Mouse (Mus musculus): Measurements from ENCODE around the gene Nrap.
"Not testable (repeated sequence)": the region's sequence is repeated elsewhere in the genome, so short reads cannot be mapped to it uniquely, and the experiment has no call there.

Nrap gene

GRCm38 (mm10) chr19:56389879-56390278 is at the start of gene Nrap:
Nrap (minus strand) TSS chr19:56390037.
- DNase-seq (ENCODE audit: low spot score in 2 of 2), result no peak

GRCm38 (mm10) chr19:56439072-56439434 is 49.2 kb upstream of the Nrap start:
- no peak for DNase-seq (ENCODE audit: low spot score in 2 of 2)

GRCm38 (mm10) chr19:56438357-56439071 is 48.7 kb upstream of the Nrap start:
- DNase-seq (ENCODE audit: low spot score in 2 of 2), result no peak

GRCm38 (mm10) chr19:56436380-56436779 is 46.5 kb upstream of the Nrap start:
- DNase-seq (ENCODE audit: low spot score in 2 of 2), result no peak

GRCm38 (mm10) chr19:56433581-56433980 is 43.7 kb upstream of the Nrap start:
- DNase-seq (ENCODE audit: low spot score in 2 of 2), result no peak

- no peak for DNase-seq (ENCODE audit: low spot score in 2 of 2)
Observed at GRCm38 (mm10) chr19:56432706-56433105, 42.9 kb upstream of the Nrap start.

GRCm38 (mm10) chr19:56430369-56430768 is 40.5 kb upstream of the Nrap start:
- DNase-seq (ENCODE audit: low spot score in 2 of 2), result no peak

- no peak for DNase-seq (ENCODE audit: low spot score in 2 of 2)
Observed at GRCm38 (mm10) chr19:56425492-56425891, 35.7 kb upstream of the Nrap start.

- no peak for DNase-seq (ENCODE audit: low spot score in 2 of 2)
Observed at GRCm38 (mm10) chr19:56424606-56425395, 35.0 kb upstream of the Nrap start.

- DNase-seq (ENCODE audit: low spot score in 2 of 2), result peak; percentile 25 to 30
Observed at GRCm38 (mm10) chr19:56423370-56423769, 33.5 kb upstream of the Nrap start.

GRCm38 (mm10) chr19:56422476-56423338 is 32.9 kb upstream of the Nrap start:
- peak; percentile 88 to 89 for DNase-seq (ENCODE audit: low spot score in 2 of 2)

- DNase-seq (ENCODE audit: low spot score in 2 of 2), result no peak
Observed at GRCm38 (mm10) chr19:56420345-56420744, 30.5 kb upstream of the Nrap start.

- no peak for DNase-seq (ENCODE audit: low spot score in 2 of 2)
Observed at GRCm38 (mm10) chr19:56419452-56419851, 29.6 kb upstream of the Nrap start.

GRCm38 (mm10) chr19:56418404-56418803 is 28.6 kb upstream of the Nrap start:
- no peak for DNase-seq (ENCODE audit: low spot score in 2 of 2)

- DNase-seq (ENCODE audit: low spot score in 2 of 2), result not testable (repeated sequence)
Observed at GRCm38 (mm10) chr19:56409884-56410283, 20.0 kb upstream of the Nrap start.

GRCm38 (mm10) chr19:56406581-56406980 is 16.7 kb upstream of the Nrap start:
- no peak for DNase-seq (ENCODE audit: low spot score in 2 of 2)

- no peak for DNase-seq (ENCODE audit: low spot score in 2 of 2)
Observed at GRCm38 (mm10) chr19:56405824-56406223, 16.0 kb upstream of the Nrap start.

- no peak for DNase-seq (ENCODE audit: low spot score in 2 of 2)
Observed at GRCm38 (mm10) chr19:56401864-56402263, 12.0 kb upstream of the Nrap start.

- no peak for DNase-seq (ENCODE audit: low spot score in 2 of 2)
Observed at GRCm38 (mm10) chr19:56400200-56400599, 10.4 kb upstream of the Nrap start.

- no peak for DNase-seq (ENCODE audit: low spot score in 2 of 2)
Observed at GRCm38 (mm10) chr19:56398528-56398795, 8.6 kb upstream of the Nrap start.

- DNase-seq (ENCODE audit: low spot score in 2 of 2), result no peak
Observed at GRCm38 (mm10) chr19:56397663-56398527, 8.1 kb upstream of the Nrap start.
